Mouse (Mus musculus) hindbrain, embryonic 16.5 days (tissue): ENCODE measurements at regions not wholly inside any gene's neighbourhood (a gene's known extent, or its start where the extent isn't known, plus 50 kb on each side); places are given as distances from the start of the nearest gene placed in this dataset.

Source experiments
- ATAC-seq: fragments of 200-750 bp; cut with Nextera tagmentation; 2 replicates; pipeline ENCODE4 v1.8.0; 2017; ENCODE audit warnings: moderate TSS enrichment, moderate library complexity
- H3K27ac ChIP-seq: fragments of 300-500 bp; sonication (generic); 2 replicates; pipeline ENCODE4 v1.5.1; 2014; ENCODE audit warnings: low read depth, mild to moderate bottlenecking, control low read depth, low read length, moderate library complexity
- H3K27me3 ChIP-seq: fragments of 300-500 bp; sonication (generic); replicated peaks from 2 replicates; pipeline ENCODE4 v1.6.1; 2014; ENCODE audit warnings: low read length; ENCODE audit not compliant: control insufficient read depth, insufficient read depth
- H3K36me3 ChIP-seq: fragments of 300-500 bp; sonication (generic); 2 replicates; pipeline ENCODE4 v1.6.1; 2014; ENCODE audit warnings: mild to moderate bottlenecking, low read length, moderate library complexity, mixed read lengths; ENCODE audit not compliant: control insufficient read depth, insufficient read depth
- H3K4me1 ChIP-seq: fragments of 300-500 bp; sonication (generic); 2 replicates; pipeline ENCODE4 v1.6.1; 2014; ENCODE audit warnings: low read depth, low read length; ENCODE audit not compliant: control insufficient read depth, insufficient read depth
- H3K4me2 ChIP-seq: fragments of 300-500 bp; sonication (generic); 2 replicates; pipeline ENCODE4 v1.6.1; 2014; ENCODE audit warnings: mild to moderate bottlenecking, low read length, control low read depth, moderate library complexity
- H3K4me3 ChIP-seq: fragments of 300-500 bp; sonication (generic); 2 replicates; pipeline ENCODE4 v1.5.1; 2014; ENCODE audit warnings: mild to moderate bottlenecking, low read length, control low read depth, moderate library complexity
- H3K9ac ChIP-seq: fragments of 300-500 bp; sonication (generic); 2 replicates; pipeline ENCODE4 v1.6.1; 2014; ENCODE audit warnings: low read depth, mild to moderate bottlenecking, control low read depth, low read length, moderate library complexity
- H3K9me3 ChIP-seq: fragments of 300-500 bp; sonication (generic); 2 replicates; pipeline ENCODE4 v1.6.1; 2014; ENCODE audit warnings: mild to moderate bottlenecking, low read length, moderate library complexity; ENCODE audit not compliant: control insufficient read depth
- WGBS: fragments of 180-500 bp; shearing (Covaris S2); extraction: QIAGEN DNeasy Blood & Tissue Kit; methylation state at CpG from one replicate; pipeline ENCODE4 v1.1.7; 2014; 5-methylcytosine and 5-hydroxymethylcytosine counted together

DNA sequence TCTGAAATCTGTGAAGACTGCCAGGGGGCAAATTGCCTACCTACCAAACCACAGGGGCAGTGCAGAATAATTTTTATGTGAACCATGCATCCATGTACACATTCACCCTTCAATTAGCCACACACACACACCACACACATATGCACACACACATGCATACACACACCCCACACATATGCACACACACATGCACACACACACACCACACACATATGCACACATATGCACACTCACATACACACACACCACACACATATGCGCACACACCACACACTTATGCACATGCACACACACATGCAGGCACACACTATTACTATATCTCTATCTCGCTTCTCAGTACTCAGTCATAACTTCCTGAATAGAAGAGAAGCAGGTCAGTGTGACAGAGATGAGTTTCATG is 95.9 kb upstream of the Cadm1 start:
- no peak overlapping the region for H3K4me3 ChIP-seq
- H3K27me3 ChIP-seq: no peaks in the 10 kb centered on the region
- no peak overlapping the region for H3K27ac ChIP-seq
- no peak overlapping the region for H3K4me2 ChIP-seq
- H3K36me3 ChIP-seq: no peaks in the 10 kb centered on the region
- H3K4me1 ChIP-seq: peaks cover 2% of the 10 kb centered on the region; the same call in 1 of the 2 replicates
- WGBS: 96% methylated on average over 2 of the region's 2 CpGs
- no peak overlapping the region for H3K9ac ChIP-seq
- ATAC-seq: no peak
- H3K9me3 ChIP-seq: no peaks in the 10 kb centered on the region

- Histone ChIP-seq H3K9me3 (no peaks in the 10 kb centered on the region), H3K27me3 (no peaks in the 10 kb centered on the region), H3K36me3 (no peaks in the 10 kb centered on the region), H3K4me2 (no peak overlapping the region), H3K27ac (no peak overlapping the region), H3K9ac (no peak overlapping the region), H3K4me1 (peaks cover 6% of the 10 kb centered on the region), H3K4me3 (no peak overlapping the region)
- ATAC-seq: no peak
- 67% methylated on average over 4 of the region's 4 CpGs for WGBS
Measured at GRCm38 (mm10) chr9:47438976-47439375, 91.0 kb upstream of the Cadm1 start.

DNA sequence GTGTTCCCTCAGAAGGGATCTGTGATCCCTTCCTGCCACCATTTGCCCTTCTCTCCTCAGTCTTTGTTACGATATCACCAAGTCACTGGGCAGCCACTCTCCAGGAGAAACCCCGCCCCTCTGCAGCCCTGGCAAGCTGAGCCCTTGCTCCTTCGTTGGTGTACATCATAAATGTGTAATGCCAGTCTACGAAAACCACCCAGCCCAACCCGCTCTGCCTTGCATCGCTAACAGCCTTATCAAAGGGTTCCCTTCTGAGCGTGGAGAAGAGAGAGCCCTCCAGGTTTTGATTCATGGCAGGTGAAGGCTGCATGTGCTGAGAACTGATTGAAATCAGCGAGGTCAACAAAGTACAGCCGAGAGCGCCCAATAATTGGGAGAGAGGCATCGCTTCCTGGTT is 90.5 kb upstream of the Cadm1 start:
- 25% methylated on average over 11 of the region's 11 CpGs for WGBS
- no peak for ATAC-seq
- peak overlapping the region; percentile 47 for H3K4me2 ChIP-seq
- peak overlapping the region; percentile 29 for H3K9ac ChIP-seq
- H3K36me3 ChIP-seq: no peaks in the 10 kb centered on the region
- peak overlapping the region; percentile 7 for H3K4me3 ChIP-seq
- no peak overlapping the region for H3K27ac ChIP-seq
- no peaks in the 10 kb centered on the region for H3K9me3 ChIP-seq
- peaks cover 6% of the 10 kb centered on the region for H3K4me1 ChIP-seq
- H3K27me3 ChIP-seq: no peaks in the 10 kb centered on the region

DNA sequence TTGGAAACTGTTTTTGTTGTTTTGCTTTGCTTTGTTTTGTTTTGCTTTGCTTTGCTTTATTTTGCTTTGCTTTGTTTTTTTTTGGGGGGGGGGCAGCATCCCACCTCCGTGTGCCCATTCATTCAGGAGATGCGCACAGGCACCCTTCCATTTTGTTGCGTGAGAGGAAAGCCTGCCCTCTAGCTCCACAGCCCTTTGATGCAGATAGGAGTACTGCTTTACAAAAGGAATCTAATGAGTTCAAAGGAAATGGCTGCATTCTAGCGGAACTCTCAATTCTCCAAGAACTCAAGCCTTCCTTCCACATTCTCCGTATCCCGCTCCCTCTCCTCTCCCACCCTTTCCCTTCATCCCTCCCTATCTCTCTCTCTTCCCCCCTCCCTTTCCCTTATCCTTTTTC is 89.8 kb upstream of the Cadm1 start:
- Histone ChIP-seq H3K9me3 (no peaks in the 10 kb centered on the region), H3K27ac (no peak overlapping the region), H3K4me2 (peak overlapping the region; percentile 47), H3K36me3 (no peaks in the 10 kb centered on the region), H3K4me1 (peaks cover 6% of the 10 kb centered on the region), H3K4me3 (peak overlapping the region; percentile 7; the same call in 1 of the 2 replicates), H3K27me3 (no peaks in the 10 kb centered on the region), H3K9ac (no peak overlapping the region; the same call in 1 of the 2 replicates)
- 0 out of 2 replicates have a peak, but pooled peaks have one; percentile 45 for ATAC-seq
- WGBS: 15% methylated on average over 6 of the region's 6 CpGs

DNA sequence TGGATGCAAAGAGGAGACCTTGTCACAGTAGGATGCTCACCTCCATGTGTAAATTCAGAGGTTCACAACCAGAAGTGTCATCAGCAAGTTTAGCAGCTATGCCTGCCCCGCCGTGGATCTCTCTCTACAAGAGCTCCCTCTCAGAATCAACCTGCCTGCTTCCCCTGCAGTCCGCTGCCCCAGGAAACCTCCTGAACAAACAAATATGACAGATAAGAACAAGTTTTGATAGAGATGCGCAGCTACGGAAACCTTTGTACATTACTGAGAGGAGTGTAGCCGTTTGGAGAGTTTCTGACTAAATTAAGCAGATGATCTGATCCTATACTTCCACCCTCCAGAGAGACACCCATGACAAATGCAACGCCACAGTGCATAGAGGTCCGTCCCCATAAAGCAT is 88.8 kb upstream of the Cadm1 start:
- H3K36me3 ChIP-seq: no peaks in the 10 kb centered on the region
- no peak for ATAC-seq
- no peak overlapping the region for H3K9ac ChIP-seq
- 92% methylated on average over 8 of the region's 8 CpGs for WGBS
- no peak overlapping the region for H3K27ac ChIP-seq
- H3K4me1 ChIP-seq: peaks cover 3% of the 10 kb centered on the region
- H3K27me3 ChIP-seq: no peaks in the 10 kb centered on the region
- no peak overlapping the region for H3K4me3 ChIP-seq
- H3K4me2 ChIP-seq: no peak overlapping the region
- H3K9me3 ChIP-seq: no peaks in the 10 kb centered on the region

DNA sequence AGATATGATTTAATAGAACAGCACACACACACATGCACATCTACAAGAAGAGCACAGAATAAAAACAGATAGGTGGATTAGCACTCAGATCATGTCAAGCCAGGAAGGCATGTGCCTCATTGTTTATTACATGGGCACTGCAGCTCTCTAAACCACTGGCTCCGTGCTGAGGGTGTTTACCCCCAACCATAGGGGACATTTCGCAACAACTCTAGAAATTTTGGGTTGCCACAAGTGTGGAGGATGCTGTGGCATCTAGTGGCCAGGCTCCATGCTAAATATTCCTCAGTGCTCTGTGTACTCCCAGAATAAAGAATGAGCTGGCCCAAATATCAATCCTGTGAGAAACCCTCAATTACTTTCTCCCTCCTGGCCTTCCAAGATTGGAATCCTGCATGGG is 85.8 kb upstream of the Cadm1 start:
- peaks cover 3% of the 10 kb centered on the region for H3K4me1 ChIP-seq
- no peaks in the 10 kb centered on the region for H3K27me3 ChIP-seq
- H3K4me3 ChIP-seq: no peak overlapping the region
- no peaks in the 10 kb centered on the region for H3K36me3 ChIP-seq
- H3K9ac ChIP-seq: no peak overlapping the region
- no peak overlapping the region for H3K27ac ChIP-seq
- H3K9me3 ChIP-seq: no peaks in the 10 kb centered on the region
- WGBS: 90% methylated on average over 2 of the region's 2 CpGs
- ATAC-seq: no peak
- H3K4me2 ChIP-seq: no peak overlapping the region

DNA sequence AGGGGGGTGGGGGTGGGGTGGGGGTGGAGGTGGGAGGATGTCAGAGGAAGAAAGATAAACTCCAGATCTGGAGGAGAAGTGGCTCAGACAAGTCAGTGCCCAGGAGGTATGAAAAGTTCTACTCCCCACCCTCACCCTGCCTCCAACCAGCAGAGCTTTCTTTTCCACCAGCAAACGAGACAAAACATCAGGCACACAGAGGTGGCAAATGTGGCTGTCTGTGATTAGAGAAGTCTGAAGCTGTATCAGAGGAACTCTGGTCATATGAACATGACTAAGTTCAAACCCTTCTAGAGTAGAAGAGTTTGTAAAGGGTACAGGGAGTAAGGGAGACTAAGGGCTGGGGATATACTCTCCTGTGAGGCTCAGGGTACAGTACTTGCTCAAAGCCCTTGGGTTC is 85.2 kb upstream of the Cadm1 start:
- Histone ChIP-seq H3K27me3 (no peaks in the 10 kb centered on the region), H3K4me1 (no peaks in the 10 kb centered on the region; the same call in none of the 2 replicates), H3K9me3 (no peaks in the 10 kb centered on the region), H3K9ac (no peak overlapping the region), H3K4me2 (no peak overlapping the region), H3K27ac (no peak overlapping the region), H3K4me3 (no peak overlapping the region), H3K36me3 (no peaks in the 10 kb centered on the region)
- ATAC-seq: no peak
- WGBS: 33% methylated on average over 1 of the region's 1 CpGs

- Histone ChIP-seq H3K27me3 (no peaks in the 10 kb centered on the region), H3K27ac (no peak overlapping the region), H3K4me3 (no peak overlapping the region), H3K9me3 (no peaks in the 10 kb centered on the region), H3K4me2 (no peak overlapping the region), H3K36me3 (no peaks in the 10 kb centered on the region), H3K4me1 (no peaks in the 10 kb centered on the region), H3K9ac (no peak overlapping the region)
- 76% methylated on average over 6 of the region's 6 CpGs for WGBS
- no peak for ATAC-seq
Measured at GRCm38 (mm10) chr9:47445332-47445731, 84.6 kb upstream of the Cadm1 start.

DNA sequence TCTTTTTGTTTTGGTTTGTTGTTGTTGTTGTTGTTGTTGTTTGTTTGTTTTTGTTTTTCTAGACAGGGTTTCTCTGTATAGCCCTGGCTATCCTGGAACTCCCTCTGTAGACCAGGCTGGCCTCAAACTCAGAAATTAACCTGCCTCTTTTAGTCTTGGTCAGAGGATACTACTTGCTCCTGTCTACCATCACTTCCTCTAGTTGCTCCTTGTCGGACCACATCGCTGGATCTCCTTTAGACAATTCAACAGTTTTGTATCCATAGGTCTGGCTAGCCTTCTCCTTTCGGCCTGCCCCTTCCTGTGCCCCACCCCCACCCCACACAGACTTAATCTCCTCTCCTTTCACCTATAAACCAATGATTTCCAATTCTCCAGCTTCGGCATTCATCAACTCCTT is 77.2 kb upstream of the Cadm1 start:
- 81% methylated on average over 4 of the region's 4 CpGs for WGBS
- H3K9me3 ChIP-seq: no peaks in the 10 kb centered on the region
- H3K4me2 ChIP-seq: no peak overlapping the region
- no peak overlapping the region for H3K9ac ChIP-seq
- H3K4me1 ChIP-seq: no peaks in the 10 kb centered on the region
- ATAC-seq: no peak
- no peak overlapping the region for H3K4me3 ChIP-seq
- no peaks in the 10 kb centered on the region for H3K36me3 ChIP-seq
- H3K27me3 ChIP-seq: no peaks in the 10 kb centered on the region
- H3K27ac ChIP-seq: no peak overlapping the region
